Mouse (Mus musculus): ENCODE data around the gene Mapre1. TPM values are rescaled to one million over a fixed set of nuclear protein-coding genes. Genes with fewer than 3 reads are reported as not detected.
"Not testable (repeated sequence)": the region's sequence is repeated elsewhere in the genome, so short reads cannot be mapped to it uniquely, and the experiment has no call there.

Mapre1 gene
- total and polyA plus RNA-seq, 2 experiments from 2014 or later = 75.0 to 354 TPM

DNA sequence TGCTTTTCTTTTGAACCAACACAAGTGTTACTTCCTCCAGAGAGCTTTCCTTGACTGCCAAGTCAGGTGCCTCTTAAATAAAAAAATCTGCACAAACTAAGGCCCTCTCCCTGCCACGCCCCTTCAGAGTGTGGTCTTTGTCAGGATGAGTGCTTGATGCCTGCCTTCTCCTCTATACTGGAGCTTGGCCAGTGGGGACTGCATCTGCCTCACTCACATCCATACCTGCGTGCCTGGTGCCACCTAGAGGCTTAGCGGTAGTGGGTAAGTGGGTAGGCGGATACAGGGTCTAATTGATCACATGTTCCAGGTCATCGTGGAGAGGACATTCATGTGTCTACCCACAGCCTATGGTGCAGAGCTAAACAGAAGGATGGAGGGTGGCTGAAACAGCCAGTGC, 54.0 kb downstream of the Mapre1 start:
- Histone ChIP-seq H3K36me3 (ENCODE audit: insufficient read depth, low read length) (no peaks in the 10 kb centered on the region), H3K9me3 (ENCODE audit: low read length) (no peaks in the 10 kb centered on the region), H3K4me2 (ENCODE audit: low read depth, low read length) (no peak overlapping the region), H3K27ac (no peak overlapping the region), H3K4me3 (ENCODE audit: low read length) (no peak overlapping the region), H3K4me1 (ENCODE audit: insufficient read depth, low read length) (no peaks in the 10 kb centered on the region), H3K9ac (replicated peaks; ENCODE audit: low read length) (no peak overlapping the region), H3K27me3 (ENCODE audit: insufficient read depth, low read length) (no peaks in the 10 kb centered on the region)
- 61% methylated on average over 5 of the region's 5 CpGs for WGBS
- ATAC-seq (0 out of 2 replicates have a peak, but pooled peaks have one; percentile 49), DNase-seq (ENCODE audit: low spot score) (peak; percentile 17)
- TF ChIP-seq CTCF (IDR thresholded peaks at IDR 0.05; ENCODE audit: low read depth) = peak; percentile 49

DNA sequence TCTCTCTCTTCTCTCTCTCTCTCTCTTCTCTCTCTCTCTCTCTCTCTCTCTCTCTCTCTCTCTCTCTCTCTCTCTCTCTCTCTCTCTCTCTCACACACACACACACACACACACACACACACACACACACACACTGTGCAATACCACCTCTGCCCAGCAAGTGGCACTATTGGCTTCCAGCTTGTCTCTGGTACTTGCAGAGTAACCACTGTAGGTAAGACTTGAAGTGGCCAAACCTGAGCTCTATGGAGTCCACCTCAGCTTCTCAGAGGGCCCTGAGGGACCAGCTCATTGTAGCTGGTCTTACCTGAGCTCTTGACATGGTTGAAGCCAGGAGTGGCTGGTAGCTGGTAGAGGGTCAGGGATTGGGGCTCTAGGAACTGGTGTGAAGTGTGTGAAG, 66.4 kb downstream of the Mapre1 start:
- not testable (repeated sequence) for H3K27me3 ChIP-seq (ENCODE audit: insufficient read depth, low read length); H3K36me3 ChIP-seq (ENCODE audit: insufficient read depth, low read length); H3K27ac ChIP-seq; H3K4me3 ChIP-seq (ENCODE audit: low read length); H3K9ac ChIP-seq (replicated peaks; ENCODE audit: low read length); H3K4me1 ChIP-seq (ENCODE audit: insufficient read depth, low read length); H3K9me3 ChIP-seq (ENCODE audit: low read length); H3K4me2 ChIP-seq (ENCODE audit: low read depth, low read length)
- TF ChIP-seq CTCF (IDR thresholded peaks at IDR 0.05; ENCODE audit: low read depth) = peak; percentile 84
- DNase-seq (ENCODE audit: low spot score) (peak; percentile 77), ATAC-seq (peak; percentile 62; the same call in 1 of the 2 replicates)

DNA sequence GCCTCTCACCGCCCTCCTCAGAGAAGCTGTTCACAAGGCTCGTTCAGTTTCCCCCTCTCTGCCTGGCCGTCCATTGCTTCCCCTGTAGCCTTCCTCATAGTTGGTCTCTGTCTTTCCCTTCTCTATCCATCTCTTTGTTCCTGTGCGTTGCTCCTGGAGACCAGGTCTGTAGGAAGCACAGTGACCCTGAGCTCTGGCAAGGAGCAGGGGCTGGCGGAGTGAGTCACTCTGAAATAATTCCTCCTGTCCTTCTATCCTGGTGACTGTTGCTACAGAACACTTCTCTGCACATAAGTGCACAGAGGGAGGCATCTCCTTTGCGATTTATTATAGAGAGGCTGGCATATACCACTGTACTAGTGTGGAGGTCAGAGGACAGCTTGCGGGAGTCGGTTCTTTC, 67.1 kb downstream of the Mapre1 start:
- DNase-seq (ENCODE audit: low spot score) (no peak), ATAC-seq (peak; percentile 2; the same call in 1 of the 2 replicates)
- Histone ChIP-seq H3K27ac (no peak overlapping the region), H3K9me3 (ENCODE audit: low read length) (no peaks in the 10 kb centered on the region), H3K9ac (replicated peaks; ENCODE audit: low read length) (no peak overlapping the region), H3K4me3 (ENCODE audit: low read length) (no peak overlapping the region), H3K27me3 (ENCODE audit: insufficient read depth, low read length) (no peaks in the 10 kb centered on the region), H3K4me2 (ENCODE audit: low read depth, low read length) (no peak overlapping the region), H3K36me3 (ENCODE audit: insufficient read depth, low read length) (no peaks in the 10 kb centered on the region), H3K4me1 (ENCODE audit: insufficient read depth, low read length) (no peaks in the 10 kb centered on the region)
- TF ChIP-seq CTCF (IDR thresholded peaks at IDR 0.05; ENCODE audit: low read depth) = no peak
- 70% methylated on average over 8 of the region's 8 CpGs for WGBS

DNA sequence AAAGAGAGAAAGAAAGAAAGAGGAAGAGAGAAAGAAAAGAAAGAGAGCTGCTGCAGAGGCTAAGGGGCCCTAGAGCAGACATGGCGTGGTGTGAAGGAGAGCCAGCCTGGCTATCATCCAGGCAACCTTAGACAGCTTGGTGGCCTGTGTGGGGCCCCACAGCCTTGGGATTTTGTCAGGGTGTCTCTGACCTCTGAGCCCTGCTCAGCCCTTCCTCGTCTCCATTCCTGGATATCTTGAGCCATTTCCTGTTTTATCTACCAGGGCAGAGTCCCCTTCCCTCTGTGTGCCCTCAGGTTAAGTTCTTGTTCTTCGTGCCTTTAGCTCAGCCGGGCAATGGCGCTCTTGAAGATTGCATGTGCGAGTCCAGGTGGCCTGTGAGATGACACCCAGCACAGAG, 67.8 kb downstream of the Mapre1 start:
- TF ChIP-seq CTCF (IDR thresholded peaks at IDR 0.05; ENCODE audit: low read depth) = no peak
- Histone ChIP-seq H3K36me3 (ENCODE audit: insufficient read depth, low read length) (no peaks in the 10 kb centered on the region), H3K27me3 (ENCODE audit: insufficient read depth, low read length) (no peaks in the 10 kb centered on the region), H3K27ac (no peak overlapping the region), H3K4me2 (ENCODE audit: low read depth, low read length) (no peak overlapping the region), H3K4me1 (ENCODE audit: insufficient read depth, low read length) (no peaks in the 10 kb centered on the region), H3K9ac (replicated peaks; ENCODE audit: low read length) (no peak overlapping the region), H3K4me3 (ENCODE audit: low read length) (no peak overlapping the region), H3K9me3 (ENCODE audit: low read length) (no peaks in the 10 kb centered on the region)
- 84% methylated on average over 6 of the region's 6 CpGs for WGBS
- no peak for DNase-seq (ENCODE audit: low spot score)
- no peak for ATAC-seq

DNA sequence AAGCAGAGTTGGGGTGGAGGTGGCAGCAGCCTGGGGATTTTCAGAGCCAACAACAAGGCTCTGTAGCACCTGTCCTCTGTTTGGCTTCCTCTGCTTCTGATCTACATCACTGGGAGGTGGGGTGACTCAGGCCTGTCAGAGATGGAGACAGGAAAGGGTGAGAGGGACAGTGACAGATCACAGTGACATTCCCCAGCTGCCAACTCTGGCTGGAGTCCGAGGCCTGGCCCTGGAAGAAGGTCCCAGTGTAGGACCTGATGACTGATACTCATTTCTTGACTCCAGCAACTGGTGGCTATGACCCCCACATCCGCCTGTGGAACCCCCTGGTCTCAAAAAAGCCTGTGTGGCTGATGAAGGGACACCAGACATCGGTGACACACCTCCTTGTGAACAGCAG, 68.8 kb downstream of the Mapre1 start:
- WGBS = 76% methylated on average over 3 of the region's 3 CpGs
- H3K27ac ChIP-seq = no peak overlapping the region
- H3K36me3 ChIP-seq (ENCODE audit: insufficient read depth, low read length) = no peaks in the 10 kb centered on the region
- TF ChIP-seq CTCF (IDR thresholded peaks at IDR 0.05; ENCODE audit: low read depth) = no peak
- no peak overlapping the region for H3K9ac ChIP-seq (replicated peaks; ENCODE audit: low read length)
- H3K27me3 ChIP-seq (ENCODE audit: insufficient read depth, low read length) = no peaks in the 10 kb centered on the region
- no peak overlapping the region for H3K4me3 ChIP-seq (ENCODE audit: low read length)
- DNase-seq (ENCODE audit: low spot score) (no peak), ATAC-seq (no peak)
- no peak overlapping the region for H3K4me2 ChIP-seq (ENCODE audit: low read depth, low read length)
- no peaks in the 10 kb centered on the region for H3K9me3 ChIP-seq (ENCODE audit: low read length)
- no peaks in the 10 kb centered on the region for H3K4me1 ChIP-seq (ENCODE audit: insufficient read depth, low read length)

DNA sequence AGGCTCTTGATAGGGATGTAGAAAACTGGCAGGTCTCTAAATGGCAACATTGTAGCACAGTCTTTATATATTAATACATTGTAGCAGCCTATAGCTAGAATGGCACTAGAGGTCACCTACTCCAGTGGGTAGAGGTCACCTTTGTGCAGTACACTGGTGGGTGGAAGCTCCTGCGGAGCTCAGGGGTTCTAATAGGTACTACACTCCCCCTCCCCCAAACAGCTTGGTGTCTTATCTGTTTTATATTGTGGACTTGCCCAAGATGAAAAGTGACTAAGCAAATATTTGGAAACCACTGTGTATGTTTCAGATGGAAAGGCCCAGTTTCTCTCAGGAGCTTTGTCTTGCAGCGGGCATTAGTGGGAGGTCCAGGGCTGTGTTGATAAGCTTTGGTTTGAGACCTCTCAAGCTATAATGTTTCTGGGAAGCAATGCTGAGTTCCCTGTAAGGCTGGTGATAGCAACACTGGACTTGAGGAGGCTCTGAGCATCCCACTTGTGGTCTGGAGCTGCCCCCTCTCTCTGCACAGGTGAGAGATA, 81.0 kb downstream of the Mapre1 start:
- no peak for ATAC-seq
- DNase-seq (ENCODE audit: low spot score) = no peak
- no peaks in the 10 kb centered on the region for H3K9me3 ChIP-seq (ENCODE audit: low read length)
- H3K36me3 ChIP-seq (ENCODE audit: insufficient read depth, low read length) = no peaks in the 10 kb centered on the region
- TF ChIP-seq CTCF (IDR thresholded peaks at IDR 0.05; ENCODE audit: low read depth) = no peak
- H3K27me3 ChIP-seq (ENCODE audit: insufficient read depth, low read length) = no peaks in the 10 kb centered on the region
- no peak overlapping the region for H3K9ac ChIP-seq (replicated peaks; ENCODE audit: low read length)
- 0 out of 2 replicates have a peak, but pooled peaks cover 6% of the 10 kb centered on the region for H3K4me1 ChIP-seq (ENCODE audit: insufficient read depth, low read length)
- H3K27ac ChIP-seq = no peak overlapping the region
- 97% methylated on average over 2 of the region's 2 CpGs for WGBS
- no peak overlapping the region for H3K4me2 ChIP-seq (ENCODE audit: low read depth, low read length)
- H3K4me3 ChIP-seq (ENCODE audit: low read length) = no peak overlapping the region

Other genes starting within 250 kb of the Mapre1 start
- gene 4930404H24Rik, start 248.5 kb upstream of the Mapre1 start, total RNA-seq (2014; rRNA removed) = not detected in 2 replicates
- gene 4930404H24Rik, start 248.5 kb upstream of the Mapre1 start, polyA plus RNA-seq (2015; fragmentation: Nextera tagmentation; extraction: Ambion mirVana) = not detected in 2 replicates
- gene Nol4l, start 211.3 kb upstream of the Mapre1 start, total RNA-seq (2014; rRNA removed) = 68.3 and 80.8 TPM in 2 replicates
- 23.7 and 24.2 TPM in 2 replicates for gene Nol4l, start 211.3 kb upstream of the Mapre1 start, polyA plus RNA-seq (2015; fragmentation: Nextera tagmentation; extraction: Ambion mirVana)
- gene Commd7, start 108.5 kb upstream of the Mapre1 start, total RNA-seq (2014; rRNA removed) = 21.2 and 25.7 TPM in 2 replicates
- 88.0 and 93.4 TPM in 2 replicates for gene Commd7, start 108.5 kb upstream of the Mapre1 start, polyA plus RNA-seq (2015; fragmentation: Nextera tagmentation; extraction: Ambion mirVana)
- 2.5 and 2.9 TPM in 2 replicates for gene Dnmt3b, start 91.8 kb upstream of the Mapre1 start, total RNA-seq (2014; rRNA removed)
- gene Dnmt3b, start 91.8 kb upstream of the Mapre1 start, polyA plus RNA-seq (2015; fragmentation: Nextera tagmentation; extraction: Ambion mirVana) = 2.7 and 2.8 TPM in 2 replicates
- gene Dnmt3c, start 44.6 kb upstream of the Mapre1 start, total RNA-seq (2014; rRNA removed) = not detected in 2 replicates
- gene Dnmt3c, start 44.6 kb upstream of the Mapre1 start, polyA plus RNA-seq (2015; fragmentation: Nextera tagmentation; extraction: Ambion mirVana) = 0.10 TPM in 1 of 2 replicates, not detected in the other
- gene Efcab8, start 38.7 kb downstream of the Mapre1 start, total RNA-seq (2014; rRNA removed) = not detected in 2 replicates
- 0.04 TPM in 1 of 2 replicates, not detected in the other for gene Efcab8, start 38.7 kb downstream of the Mapre1 start, polyA plus RNA-seq (2015; fragmentation: Nextera tagmentation; extraction: Ambion mirVana)
- not detected in 2 replicates for gene Sun5, start 129.8 kb downstream of the Mapre1 start, total RNA-seq (2014; rRNA removed)
- not detected in 2 replicates for gene Sun5, start 129.8 kb downstream of the Mapre1 start, polyA plus RNA-seq (2015; fragmentation: Nextera tagmentation; extraction: Ambion mirVana)
- gene Bpifb2, start 133.8 kb downstream of the Mapre1 start, total RNA-seq (2014; rRNA removed) = 0.25 and 0.26 TPM in 2 replicates
- 0.29 and 0.49 TPM in 2 replicates for gene Bpifb2, start 133.8 kb downstream of the Mapre1 start, polyA plus RNA-seq (2015; fragmentation: Nextera tagmentation; extraction: Ambion mirVana)
- gene Bpifb6, start 159.1 kb downstream of the Mapre1 start, total RNA-seq (2014; rRNA removed) = not detected in 2 replicates
- 0.14 and 0.24 TPM in 2 replicates for gene Bpifb6, start 159.1 kb downstream of the Mapre1 start, polyA plus RNA-seq (2015; fragmentation: Nextera tagmentation; extraction: Ambion mirVana)
- not detected in 2 replicates for gene Bpifb3, start 177.0 kb downstream of the Mapre1 start, total RNA-seq (2014; rRNA removed)
- gene Bpifb3, start 177.0 kb downstream of the Mapre1 start, polyA plus RNA-seq (2015; fragmentation: Nextera tagmentation; extraction: Ambion mirVana) = not detected in 2 replicates
- not detected in 2 replicates for gene Bpifb4, start 196.9 kb downstream of the Mapre1 start, total RNA-seq (2014; rRNA removed)
- 0.16 TPM in 1 of 2 replicates, not detected in the other for gene Bpifb4, start 196.9 kb downstream of the Mapre1 start, polyA plus RNA-seq (2015; fragmentation: Nextera tagmentation; extraction: Ambion mirVana)
- gene Bpifa6, start 233.7 kb downstream of the Mapre1 start, total RNA-seq (2014; rRNA removed) = not detected in 2 replicates
- gene Bpifa6, start 233.7 kb downstream of the Mapre1 start, polyA plus RNA-seq (2015; fragmentation: Nextera tagmentation; extraction: Ambion mirVana) = not detected in 2 replicates